Mouse (Mus musculus) intestine, embryonic 15.5 days (tissue): ENCODE results near the gene Ubd. TPM values are rescaled to one million over a fixed set of nuclear protein-coding genes. Genes with fewer than 3 reads are reported as not detected.
A peak's percentile ranks its signal among the peaks of the same experiment; 100 is the strongest.

ENCODE experiments used
- ATAC-seq: fragments of 200-750 bp; cut with Nextera tagmentation; 2 replicates; pipeline ENCODE4 v1.8.0; 2017; ENCODE audit warnings: moderate TSS enrichment, moderate library complexity
- H3K27ac ChIP-seq: fragments of 300-500 bp; sonication (generic); 2 replicates; pipeline ENCODE4 v1.5.1; 2015; ENCODE audit warnings: mild to moderate bottlenecking, inconsistent platforms
- H3K27me3 ChIP-seq: fragments of 300-500 bp; sonication (generic); replicated peaks from 2 replicates; pipeline ENCODE4 v1.6.1; 2015; ENCODE audit warnings: inconsistent platforms
- H3K36me3 ChIP-seq: fragments of 300-500 bp; sonication (generic); 2 replicates; pipeline ENCODE4 v1.6.1; 2015; ENCODE audit warnings: inconsistent platforms
- H3K4me1 ChIP-seq: fragments of 300-500 bp; sonication (generic); replicated peaks from 2 replicates; pipeline ENCODE4 v1.6.1; 2015; ENCODE audit warnings: inconsistent platforms
- H3K4me2 ChIP-seq: fragments of 300-500 bp; sonication (generic); replicated peaks from 2 replicates; pipeline ENCODE4 v1.6.1; 2015; ENCODE audit warnings: mild to moderate bottlenecking, inconsistent platforms
- H3K4me3 ChIP-seq: fragments of 300-500 bp; sonication (generic); replicated peaks from 2 replicates; pipeline ENCODE4 v1.5.1; 2015; ENCODE audit warnings: inconsistent platforms
- H3K9ac ChIP-seq: fragments of 300-500 bp; sonication (generic); 2 replicates; pipeline ENCODE4 v1.6.1; 2015; ENCODE audit warnings: inconsistent platforms
- H3K9me3 ChIP-seq: fragments of 300-500 bp; sonication (generic); 2 replicates; pipeline ENCODE4 v1.6.1; 2016; ENCODE audit warnings: inconsistent platforms
- WGBS: fragments of 180-500 bp; shearing (Covaris S2); methylation state at CpG from one replicate; pipeline ENCODE4 v1.1.7; 2015; 5-methylcytosine and 5-hydroxymethylcytosine counted together
- polyA plus RNA-seq: library from polyadenylated mRNA; unstranded; fragments of >200 nt; fragmentation: Nextera tagmentation; extraction: Ambion mirVana; gene quantifications from 2 replicates; pipeline ENCODE4 v1.2.1, GENCODE M21; 2015

The Ubd gene
- not detected in 2 replicates for polyA plus RNA-seq

DNA sequence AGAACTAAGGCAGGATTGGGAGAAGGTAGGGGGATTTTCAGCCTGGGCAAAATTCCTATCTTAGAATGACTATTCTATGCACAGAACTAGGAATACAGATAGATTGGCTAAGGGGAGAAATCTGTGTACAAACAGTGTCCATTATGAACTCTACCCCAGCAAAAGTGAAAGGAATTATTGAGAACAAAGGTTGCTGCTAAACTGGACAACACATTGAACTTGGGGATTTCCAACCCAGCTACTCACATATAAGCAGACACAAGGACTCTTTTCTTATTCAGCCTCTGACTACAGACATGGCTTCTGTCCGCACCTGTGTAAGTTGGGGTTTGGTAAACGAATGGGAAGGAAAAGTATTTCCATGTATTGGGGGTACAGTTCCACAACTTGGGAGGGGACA, at the start of gene Ubd:
Gene Ubd, plus strand, starts transcription at position 237 of the 400 bp plus-strand sequence.
- WGBS, result 84% methylated on average over 2 of the region's 2 CpGs
- no peak for ATAC-seq
- H3K4me3 ChIP-seq, result no peak within 1 kb of the TSS

DNA sequence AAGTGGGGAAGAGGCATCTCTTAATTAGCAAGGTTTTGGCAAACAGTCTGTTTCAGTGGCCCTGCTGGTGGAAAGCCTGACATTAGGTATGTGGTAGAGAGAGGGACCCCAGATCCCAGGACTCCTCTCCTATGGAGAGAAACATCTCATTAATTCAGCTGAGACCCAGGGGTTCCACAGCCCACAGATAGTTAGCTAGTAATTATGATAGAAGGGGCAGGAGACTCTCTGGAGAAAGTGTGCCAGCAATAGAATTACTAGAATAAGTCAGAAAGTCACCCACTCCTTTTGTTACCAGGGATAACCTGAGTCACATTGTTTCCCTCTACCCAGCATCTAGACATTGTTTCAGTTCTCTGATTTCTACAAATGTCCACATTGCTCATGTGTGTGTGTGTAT, 32.3 kb upstream of the Ubd start, which contains the start of gene Olfr93:
Gene Olfr93, minus strand, starts transcription at position 101 of the 400 bp plus-strand sequence.
- no peaks in the 10 kb centered on the region for H3K27me3 ChIP-seq
- H3K9me3 ChIP-seq, result no peaks in the 10 kb centered on the region
- H3K27ac ChIP-seq, result no peak within 1 kb of the TSS
- no peak within 1 kb of the TSS for H3K4me3 ChIP-seq
- H3K36me3 ChIP-seq, result no peaks in the 10 kb centered on the region
- H3K9ac ChIP-seq, result no peak within 1 kb of the TSS
- ATAC-seq, result no peak
- H3K4me2 ChIP-seq, result no peak within 1 kb of the TSS
- no peaks in the 10 kb centered on the region for H3K4me1 ChIP-seq

More for the DNA sequence above, at the start of gene Ubd:
- no peaks in the 10 kb centered on the region for H3K36me3 ChIP-seq
- no peak within 1 kb of the TSS for H3K9ac ChIP-seq
- H3K27me3 ChIP-seq, result peaks cover 22% of the 10 kb centered on the region
- no peaks in the 10 kb centered on the region for H3K9me3 ChIP-seq
- peaks cover 2% of the 10 kb centered on the region; the same call in 1 of the 2 replicates for H3K4me1 ChIP-seq
- no peak within 1 kb of the TSS for H3K4me2 ChIP-seq
- no peak within 1 kb of the TSS for H3K27ac ChIP-seq

DNA sequence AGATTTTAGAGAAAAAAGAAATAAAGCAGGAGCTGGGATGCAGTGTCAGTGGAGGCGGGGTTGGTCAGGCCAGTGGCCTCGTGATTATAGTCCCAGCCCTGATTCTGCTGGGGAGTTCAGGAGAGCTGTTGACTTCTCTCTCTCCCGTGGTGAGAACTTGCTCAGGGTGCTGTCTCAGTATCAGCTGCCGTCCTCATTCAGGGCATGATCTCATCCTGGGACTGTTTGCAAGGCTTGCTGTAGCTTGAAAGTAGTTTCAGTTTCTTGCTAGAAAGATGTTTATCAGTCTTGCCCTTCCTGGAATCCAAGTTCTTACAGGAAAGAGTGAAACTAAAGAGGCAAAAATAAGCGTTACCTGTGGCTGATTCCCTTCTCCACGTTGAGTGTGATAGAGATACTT, 8.2 kb upstream of the Ubd start:
- H3K9me3 ChIP-seq, result no peaks in the 10 kb centered on the region
- H3K4me1 ChIP-seq, result no peaks in the 10 kb centered on the region
- H3K4me3 ChIP-seq, result no peak overlapping the region
- WGBS, result 38% methylated on average over 6 of the region's 6 CpGs
- no peak overlapping the region for H3K27ac ChIP-seq
- no peak overlapping the region for H3K9ac ChIP-seq
- H3K27me3 ChIP-seq, result no peaks in the 10 kb centered on the region
- no peak overlapping the region for H3K4me2 ChIP-seq
- ATAC-seq, result 0 out of 2 replicates have a peak, but pooled peaks have one; percentile 41
- H3K36me3 ChIP-seq, result no peaks in the 10 kb centered on the region

DNA sequence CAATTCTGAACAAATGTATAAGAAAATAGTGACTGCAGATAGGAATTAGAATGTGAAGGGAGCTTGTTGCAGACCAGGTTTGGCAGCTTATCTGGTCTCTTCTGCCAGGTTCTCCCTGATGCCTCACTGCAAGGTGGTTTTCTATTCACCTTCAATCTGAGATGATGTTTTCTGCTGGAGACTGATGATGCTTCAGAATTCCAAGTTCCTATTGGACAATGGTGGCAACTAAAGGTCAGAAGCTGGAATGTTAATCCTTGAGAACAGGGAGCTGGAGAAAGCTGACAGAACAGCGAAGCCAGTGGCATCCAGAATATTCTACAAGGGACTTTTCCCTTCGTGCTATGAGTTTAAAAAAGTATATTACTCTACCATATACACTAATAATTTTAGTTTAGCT, 3.0 kb upstream of the Ubd start:
- no peak overlapping the region for H3K9ac ChIP-seq
- no peak overlapping the region for H3K4me2 ChIP-seq
- no peaks in the 10 kb centered on the region for H3K4me1 ChIP-seq
- no peak for ATAC-seq
- no peak overlapping the region for H3K4me3 ChIP-seq
- no peak overlapping the region for H3K27ac ChIP-seq
- no peaks in the 10 kb centered on the region for H3K36me3 ChIP-seq
- H3K9me3 ChIP-seq, result no peaks in the 10 kb centered on the region
- 49% methylated on average over 2 of the region's 2 CpGs for WGBS
- H3K27me3 ChIP-seq, result no peaks in the 10 kb centered on the region

DNA sequence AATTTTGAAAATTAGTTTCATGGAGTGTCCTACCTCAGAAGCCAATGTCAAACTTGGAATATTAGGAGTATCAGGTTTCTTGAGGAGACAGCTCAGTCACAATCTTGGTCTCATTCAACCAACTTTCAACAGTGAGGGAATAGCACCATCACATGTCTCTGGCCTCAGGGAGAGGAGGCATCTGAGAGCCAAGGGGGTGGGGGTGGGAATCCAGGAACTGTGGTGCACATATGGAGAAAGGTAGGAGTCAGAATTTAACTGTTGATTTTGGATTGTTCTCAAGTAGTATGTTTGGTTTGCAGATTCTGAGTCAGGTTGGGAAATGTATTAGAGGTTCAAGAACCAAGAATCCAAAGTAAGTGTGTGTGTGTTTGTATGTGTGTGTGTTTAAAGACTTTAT, 660 bp upstream of the Ubd start:
- ATAC-seq, result no peak
- no peak overlapping the region for H3K27ac ChIP-seq
- peaks cover 2% of the 10 kb centered on the region; the same call in 1 of the 2 replicates for H3K4me1 ChIP-seq
- no peaks in the 10 kb centered on the region for H3K9me3 ChIP-seq
- no peak overlapping the region for H3K9ac ChIP-seq
- H3K27me3 ChIP-seq, result peaks cover 21% of the 10 kb centered on the region
- no peak overlapping the region for H3K4me3 ChIP-seq
- H3K36me3 ChIP-seq, result no peaks in the 10 kb centered on the region
- H3K4me2 ChIP-seq, result no peak overlapping the region

DNA sequence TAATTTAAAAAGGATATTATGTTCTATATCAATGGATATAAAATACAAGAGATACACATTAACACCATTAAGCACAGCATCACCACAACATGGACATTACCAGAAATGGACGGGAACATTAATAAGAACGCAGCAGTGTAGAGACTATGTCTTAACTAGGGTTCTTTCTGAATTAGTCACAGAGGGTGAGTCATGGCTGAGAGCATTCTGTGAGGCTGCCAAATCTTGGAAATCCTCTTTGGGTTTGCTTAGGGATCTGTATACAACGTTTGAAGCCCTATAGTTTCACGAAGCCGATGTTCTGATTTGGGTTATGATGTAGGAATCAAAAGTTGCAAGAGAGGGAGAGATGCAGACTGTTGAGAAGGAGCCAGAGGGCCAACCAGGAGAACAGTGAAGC, 1.1 kb downstream of the Ubd start:
- peaks cover 22% of the 10 kb centered on the region for H3K27me3 ChIP-seq
- WGBS, result 82% methylated on average over 5 of the region's 5 CpGs
- no peak for ATAC-seq
- H3K9me3 ChIP-seq, result no peaks in the 10 kb centered on the region
- no peaks in the 10 kb centered on the region for H3K36me3 ChIP-seq
- no peak overlapping the region for H3K4me2 ChIP-seq
- H3K4me3 ChIP-seq, result no peak overlapping the region
- H3K9ac ChIP-seq, result no peak overlapping the region
- peaks cover 2% of the 10 kb centered on the region; the same call in 1 of the 2 replicates for H3K4me1 ChIP-seq
- H3K27ac ChIP-seq, result no peak overlapping the region

DNA sequence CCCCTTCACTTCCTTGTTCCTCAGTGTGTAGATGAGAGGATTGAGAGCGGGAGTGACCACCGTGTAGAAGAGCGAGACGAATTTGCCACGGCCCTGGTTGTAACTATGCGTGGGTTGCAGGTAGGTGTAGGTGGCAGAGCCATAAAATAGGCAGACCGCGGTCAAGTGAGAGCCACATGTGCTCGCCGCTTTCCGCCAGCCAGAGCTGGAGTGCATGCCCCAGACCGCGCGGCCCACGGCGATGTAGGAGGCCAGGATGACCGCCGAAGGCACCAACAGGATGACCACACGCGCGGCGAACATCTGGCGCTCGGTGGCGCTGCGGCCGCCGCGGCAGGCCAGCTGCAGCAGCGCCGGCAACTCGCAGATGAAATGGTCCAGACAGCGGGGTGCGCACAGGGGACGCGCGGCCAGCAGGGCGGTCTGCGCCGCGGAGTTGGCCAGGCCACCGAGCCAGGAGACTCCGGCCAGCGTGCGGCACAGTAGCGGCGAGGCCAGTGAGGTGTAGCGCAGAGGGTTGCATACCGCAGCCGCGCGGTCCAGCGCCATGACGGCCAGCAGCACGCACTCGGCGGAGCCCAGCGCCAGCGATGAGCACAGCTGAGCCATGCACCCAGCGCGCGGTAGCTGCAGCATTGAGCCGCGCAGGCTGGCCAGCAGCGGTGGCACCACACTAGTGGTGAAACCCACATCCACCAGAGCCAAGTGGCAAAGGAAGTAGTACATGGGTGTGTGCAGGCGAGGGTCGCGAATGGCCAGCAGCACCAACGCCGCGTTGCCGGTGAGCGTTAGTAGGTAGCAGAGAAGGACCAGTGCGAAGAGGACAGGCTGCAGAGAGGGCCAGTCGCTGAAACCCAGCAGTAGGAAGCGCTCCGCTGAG, 3.4 kb downstream of the Ubd start:
- Histone ChIP-seq H3K27ac (no peak overlapping the region), H3K9me3 (no peaks in the 10 kb centered on the region), H3K4me2 (peak overlapping the region; percentile 99), H3K36me3 (no peaks in the 10 kb centered on the region), H3K4me3 (peak overlapping the region; percentile 54), H3K4me1 (peaks cover 2% of the 10 kb centered on the region; the same call in 1 of the 2 replicates), H3K27me3 (peaks cover 24% of the 10 kb centered on the region), H3K9ac (peak overlapping the region; percentile 34; the same call in 1 of the 2 replicates)
- ATAC-seq, result peak; percentile 84
- WGBS, result 1% methylated on average over 77 of the region's 77 CpGs

DNA sequence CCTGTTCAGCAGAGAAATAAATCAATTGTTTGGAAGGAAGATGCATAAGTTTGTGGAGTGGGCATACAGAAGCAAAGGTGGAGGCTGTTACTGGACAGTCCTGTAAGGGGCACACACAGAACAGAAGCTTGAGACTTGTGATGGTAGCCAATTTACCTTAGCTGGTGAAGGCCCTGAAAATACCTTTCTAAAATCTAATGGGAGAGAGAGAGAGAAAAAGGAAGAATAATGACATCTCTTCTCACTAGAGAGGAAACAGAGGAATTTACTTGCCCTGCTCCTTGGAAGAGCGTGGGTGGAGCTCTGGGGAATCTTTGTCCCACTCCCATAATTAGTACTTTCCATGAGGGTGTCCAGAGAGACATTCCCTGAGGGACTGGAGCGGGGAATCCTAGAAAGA, 7.2 kb downstream of the Ubd start, which contains the start of gene Olfr94:
Gene Olfr94, minus strand, starts transcription at position 101 of the 400 bp plus-strand sequence.
- Histone ChIP-seq H3K9me3 (no peaks in the 10 kb centered on the region), H3K4me2 (no peak within 1 kb of the TSS), H3K27me3 (peaks cover 24% of the 10 kb centered on the region), H3K27ac (no peak within 1 kb of the TSS), H3K9ac (no peak within 1 kb of the TSS), H3K36me3 (no peaks in the 10 kb centered on the region), H3K4me1 (peaks cover 2% of the 10 kb centered on the region; the same call in 1 of the 2 replicates), H3K4me3 (no peak within 1 kb of the TSS)
- no peak for ATAC-seq
- 85% methylated on average over 2 of the region's 2 CpGs for WGBS

DNA sequence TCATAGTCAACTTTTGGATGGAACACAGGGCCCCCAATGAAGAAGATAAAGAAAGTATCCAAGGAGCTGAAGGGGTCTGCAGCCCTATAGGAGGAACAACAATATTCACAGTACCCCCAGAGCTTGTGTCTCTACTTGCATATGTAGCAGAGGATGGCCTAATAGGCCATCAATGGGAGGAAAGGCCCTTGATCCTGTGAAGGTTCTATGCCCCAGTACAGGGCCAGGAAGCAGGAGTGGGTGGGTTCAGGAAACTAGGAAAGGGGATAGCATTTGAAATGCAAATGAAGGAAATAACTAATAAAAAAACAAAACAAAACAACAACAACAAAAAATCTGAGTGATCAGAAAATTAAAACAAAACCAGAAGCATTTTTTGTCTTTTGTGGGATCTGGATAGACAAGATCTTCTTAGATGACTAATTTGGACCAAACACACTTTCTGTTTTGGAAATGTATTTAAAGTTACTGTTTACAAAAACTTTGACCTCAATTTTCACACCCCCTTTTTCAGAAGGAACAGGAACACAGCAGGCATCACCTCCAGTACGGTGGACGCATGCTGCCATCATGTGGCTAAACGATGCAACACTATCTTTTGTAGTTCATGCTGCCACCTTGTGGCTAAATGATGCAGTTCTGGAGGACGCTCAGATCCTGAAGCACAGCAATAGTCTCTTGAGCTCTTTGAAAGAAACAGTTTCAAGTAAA, 9.7 kb downstream of the Ubd start:
- no peak overlapping the region for H3K4me2 ChIP-seq
- H3K4me1 ChIP-seq, result no peaks in the 10 kb centered on the region
- H3K9ac ChIP-seq, result no peak overlapping the region
- H3K27me3 ChIP-seq, result 0 out of 2 replicates have a peak, but pooled peaks cover 2% of the 10 kb centered on the region
- under 1% methylated on average over 4 of the region's 4 CpGs for WGBS
- H3K36me3 ChIP-seq, result no peaks in the 10 kb centered on the region
- H3K27ac ChIP-seq, result no peak overlapping the region
- no peaks in the 10 kb centered on the region for H3K9me3 ChIP-seq
- peak; percentile 89 for ATAC-seq
- H3K4me3 ChIP-seq, result no peak overlapping the region

DNA sequence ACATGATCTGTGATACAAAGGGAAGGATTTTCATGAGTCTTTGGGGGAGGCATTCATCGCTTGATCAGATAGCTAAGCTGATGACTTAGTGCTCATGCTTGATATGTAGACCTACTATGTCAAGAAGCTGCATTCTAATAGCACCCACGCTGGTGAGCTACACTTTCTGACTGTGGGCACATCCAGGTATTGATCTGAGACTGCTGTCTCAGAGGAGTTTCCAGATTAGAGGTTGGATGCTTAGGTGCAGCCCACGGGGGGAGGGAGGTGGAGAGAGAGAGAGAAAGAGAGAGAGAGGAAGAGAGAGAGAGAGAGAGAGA, 10.2 kb downstream of the Ubd start:
- H3K27ac ChIP-seq, result no peak overlapping the region

DNA sequence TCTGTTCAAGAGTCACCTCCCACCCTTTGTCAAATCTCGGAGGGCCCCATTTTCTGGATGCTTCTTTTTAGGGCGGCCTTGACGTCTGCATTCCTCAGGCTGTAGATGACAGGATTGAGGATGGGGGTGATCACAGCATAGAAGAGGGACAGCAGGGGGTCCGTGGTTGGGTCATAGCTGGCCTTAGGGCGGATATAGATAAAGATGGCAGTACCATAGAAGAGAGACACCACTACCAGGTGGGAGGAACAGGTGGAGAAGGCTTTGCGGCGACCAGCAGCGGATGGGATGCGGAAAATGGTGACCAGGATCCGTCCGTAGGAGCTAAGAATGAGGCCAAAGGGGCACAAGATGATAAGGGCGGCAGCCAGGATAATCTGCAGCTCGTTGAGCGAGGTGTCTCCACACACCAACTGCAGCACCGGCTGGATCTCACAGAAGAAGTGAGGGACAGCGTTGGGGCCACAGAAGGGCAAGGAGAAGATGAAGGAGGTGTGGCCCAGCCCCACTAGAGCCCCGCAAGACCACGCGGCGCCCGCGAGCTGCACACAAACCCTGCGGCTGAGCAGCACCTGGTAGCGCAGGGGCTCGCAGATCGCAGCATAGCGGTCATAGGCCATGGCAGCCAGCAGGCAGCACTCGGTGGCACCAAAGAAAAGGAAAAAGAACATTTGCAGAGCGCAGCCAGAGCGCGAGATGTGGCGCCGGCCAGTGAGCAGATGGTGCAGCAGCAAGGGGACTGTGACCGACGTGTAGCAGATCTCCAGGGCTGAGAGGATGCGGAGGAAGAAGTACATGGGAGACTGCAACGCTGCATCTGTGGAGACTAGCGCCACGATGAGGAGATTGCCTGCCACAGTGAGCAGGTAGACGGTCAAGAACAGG, 17.4 kb downstream of the Ubd start:
- Histone ChIP-seq H3K27me3 (peaks cover 12% of the 10 kb centered on the region), H3K27ac (no peak overlapping the region), H3K9ac (no peak overlapping the region), H3K4me2 (peak overlapping the region; percentile 57), H3K4me1 (no peaks in the 10 kb centered on the region), H3K9me3 (no peaks in the 10 kb centered on the region), H3K36me3 (no peaks in the 10 kb centered on the region), H3K4me3 (peak overlapping the region; percentile 19)
- no peak for ATAC-seq
- WGBS, result 15% methylated on average over 40 of the region's 40 CpGs

More for the DNA sequence above, 10.2 kb downstream of the Ubd start:
- Histone ChIP-seq H3K36me3 (no peaks in the 10 kb centered on the region), H3K9ac (no peak overlapping the region), H3K27me3 (0 out of 2 replicates have a peak, but pooled peaks cover 2% of the 10 kb centered on the region), H3K4me3 (no peak overlapping the region), H3K4me2 (no peak overlapping the region), H3K4me1 (no peaks in the 10 kb centered on the region), H3K9me3 (no peaks in the 10 kb centered on the region)
- peak; percentile 59 for ATAC-seq
- 25% methylated on average over 3 of the region's 3 CpGs for WGBS

DNA sequence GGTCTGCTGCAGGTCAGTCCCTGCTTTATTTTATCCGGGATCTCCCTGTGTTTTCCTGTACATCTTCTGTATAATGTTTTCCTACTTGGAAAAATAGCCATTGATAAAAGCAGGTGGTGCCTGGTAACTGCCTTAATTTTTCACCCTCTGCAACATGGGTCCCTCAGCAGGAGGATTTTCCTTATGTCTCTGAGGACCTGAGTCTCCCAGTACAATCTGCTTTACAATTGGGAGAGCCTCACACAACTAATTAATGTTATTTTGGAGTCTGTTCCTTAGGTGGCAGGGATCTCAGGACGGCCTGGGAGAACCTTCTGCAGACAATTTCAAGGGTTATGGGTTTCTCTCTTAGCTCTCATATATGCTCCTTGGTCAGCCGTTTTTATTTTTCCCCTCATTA, 19.3 kb downstream of the Ubd start, which contains the start of gene Olfr95:
Gene Olfr95, minus strand, starts transcription at position 101 of the 400 bp plus-strand sequence.
- Histone ChIP-seq H3K27ac (no peak within 1 kb of the TSS), H3K36me3 (no peaks in the 10 kb centered on the region), H3K27me3 (peaks cover 12% of the 10 kb centered on the region), H3K9me3 (no peaks in the 10 kb centered on the region), H3K9ac (no peak within 1 kb of the TSS), H3K4me1 (no peaks in the 10 kb centered on the region), H3K4me2 (no peak within 1 kb of the TSS), H3K4me3 (no peak within 1 kb of the TSS)
- no peak for ATAC-seq
- 69% methylated on average over 3 of the region's 3 CpGs for WGBS
